Mouse (Mus musculus) midbrain, embryonic 15.5 days (tissue): ENCODE measurements at regions not wholly inside any gene's neighbourhood (a gene's known extent, or its start where the extent isn't known, plus 50 kb on each side); places are given as distances from the start of the nearest gene placed in this dataset.

Source experiments
- ATAC-seq: fragments of 200-750 bp; cut with Nextera tagmentation; replicated peaks from 2 replicates; pipeline ENCODE4 v1.8.0; 2017; ENCODE audit warnings: moderate TSS enrichment
- H3K27ac ChIP-seq: fragments of 300-500 bp; sonication (generic); 2 replicates; pipeline ENCODE4 v1.5.1; 2015; ENCODE audit warnings: mild to moderate bottlenecking, inconsistent platforms
- H3K27me3 ChIP-seq: fragments of 300-500 bp; sonication (generic); replicated peaks from 2 replicates; pipeline ENCODE4 v1.6.1; 2015; ENCODE audit warnings: inconsistent platforms
- H3K36me3 ChIP-seq: fragments of 300-500 bp; sonication (generic); replicated peaks from 2 replicates; pipeline ENCODE4 v1.6.1; 2015; ENCODE audit warnings: inconsistent platforms
- H3K4me1 ChIP-seq: fragments of 300-500 bp; sonication (generic); 2 replicates; pipeline ENCODE4 v1.6.1; 2015; ENCODE audit warnings: inconsistent platforms
- H3K4me2 ChIP-seq: fragments of 300-500 bp; sonication (generic); 2 replicates; pipeline ENCODE4 v1.6.1; 2015; ENCODE audit warnings: inconsistent platforms, mild to moderate bottlenecking, moderate library complexity
- H3K4me3 ChIP-seq: fragments of 300-500 bp; sonication (generic); 2 replicates; pipeline ENCODE4 v1.5.1; 2015; ENCODE audit warnings: mild to moderate bottlenecking, inconsistent platforms
- H3K9ac ChIP-seq: fragments of 300-500 bp; sonication (generic); 2 replicates; pipeline ENCODE4 v1.6.1; 2015; ENCODE audit warnings: mild to moderate bottlenecking, inconsistent platforms
- H3K9me3 ChIP-seq: fragments of 300-500 bp; sonication (generic); 2 replicates; pipeline ENCODE4 v1.6.1; 2016; ENCODE audit warnings: inconsistent platforms
- WGBS: fragments of 180-500 bp; shearing (Covaris S2); methylation state at CpG from one replicate; pipeline ENCODE4 v1.1.7; 2015; ENCODE audit warnings: mixed read lengths; 5-methylcytosine and 5-hydroxymethylcytosine counted together

DNA sequence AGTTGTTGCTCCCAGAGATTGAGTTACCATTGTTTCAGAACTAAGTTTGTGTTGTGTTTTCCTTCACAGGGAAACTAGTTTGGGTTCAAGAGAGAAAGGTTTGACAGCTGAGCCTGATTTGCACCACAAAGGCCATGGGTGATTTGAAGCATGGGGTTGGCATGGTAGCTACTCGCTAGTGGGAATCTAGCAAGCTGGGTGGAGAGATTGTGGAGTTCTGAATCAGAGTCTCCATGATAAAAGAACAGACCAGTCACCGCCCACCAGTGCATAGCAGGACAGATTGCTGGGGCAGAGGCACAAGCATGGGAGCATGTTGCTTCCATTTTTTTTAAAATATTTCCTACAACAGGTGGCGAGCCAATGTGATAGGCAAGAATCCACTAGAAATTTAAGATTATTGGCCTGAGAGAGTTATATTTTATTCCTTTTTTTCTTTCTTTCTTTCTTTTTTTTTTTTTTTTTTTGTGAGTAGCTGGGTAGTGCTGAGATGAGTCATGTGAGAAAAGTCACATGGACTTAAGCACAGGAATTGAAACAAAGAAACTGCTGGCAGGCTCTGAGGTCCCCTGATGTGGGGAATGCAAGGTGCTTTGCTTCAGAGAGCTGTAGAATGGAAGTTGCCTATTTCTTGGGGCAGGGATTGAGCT lies 367.4 kb upstream of the Marcks start:
- H3K4me2 ChIP-seq: no peak overlapping the region
- ATAC-seq: no peak
- H3K27ac ChIP-seq: no peak overlapping the region
- H3K4me3 ChIP-seq: no peak overlapping the region
- no peak overlapping the region for H3K9ac ChIP-seq
- no peaks in the 10 kb centered on the region for H3K27me3 ChIP-seq
- H3K4me1 ChIP-seq: peaks cover 5% of the 10 kb centered on the region; the same call in 1 of the 2 replicates
- no peaks in the 10 kb centered on the region for H3K36me3 ChIP-seq
- 63% methylated on average over 3 of the region's 3 CpGs for WGBS
- no peaks in the 10 kb centered on the region for H3K9me3 ChIP-seq

GRCm38 (mm10) chr10:37504468-37504867 lies 365.7 kb upstream of the Marcks start:
- Histone ChIP-seq H3K4me3 (no peak overlapping the region), H3K9me3 (no peaks in the 10 kb centered on the region), H3K9ac (no peak overlapping the region), H3K4me2 (no peak overlapping the region), H3K27me3 (no peaks in the 10 kb centered on the region), H3K4me1 (peaks cover 5% of the 10 kb centered on the region; the same call in 1 of the 2 replicates), H3K27ac (no peak overlapping the region), H3K36me3 (no peaks in the 10 kb centered on the region)
- WGBS: 50% methylated on average over 2 of the region's 2 CpGs
- ATAC-seq: no peak

- no peaks in the 10 kb centered on the region for H3K27me3 ChIP-seq
- H3K9ac ChIP-seq: no peak overlapping the region
- H3K36me3 ChIP-seq: no peaks in the 10 kb centered on the region
- H3K4me1 ChIP-seq: peaks cover 5% of the 10 kb centered on the region; the same call in 1 of the 2 replicates
- ATAC-seq: no peak
- no peak overlapping the region for H3K4me2 ChIP-seq
- H3K27ac ChIP-seq: no peak overlapping the region
- H3K4me3 ChIP-seq: no peak overlapping the region
- no peaks in the 10 kb centered on the region for H3K9me3 ChIP-seq
Measured at GRCm38 (mm10) chr10:37502505-37502904, 363.8 kb upstream of the Marcks start.

GRCm38 (mm10) chr10:37501043-37501442 lies 362.3 kb upstream of the Marcks start:
- Histone ChIP-seq H3K9me3 (no peaks in the 10 kb centered on the region), H3K4me2 (no peak overlapping the region), H3K4me1 (peaks cover 5% of the 10 kb centered on the region; the same call in 1 of the 2 replicates), H3K4me3 (no peak overlapping the region), H3K27me3 (no peaks in the 10 kb centered on the region), H3K36me3 (no peaks in the 10 kb centered on the region), H3K27ac (no peak overlapping the region), H3K9ac (no peak overlapping the region)
- ATAC-seq: no peak
- WGBS: 98% methylated on average over 2 of the region's 2 CpGs

GRCm38 (mm10) chr10:37495467-37495866 lies 356.7 kb upstream of the Marcks start:
- Histone ChIP-seq H3K27me3 (no peaks in the 10 kb centered on the region), H3K4me3 (no peak overlapping the region), H3K4me2 (no peak overlapping the region), H3K4me1 (no peaks in the 10 kb centered on the region), H3K9ac (no peak overlapping the region), H3K27ac (no peak overlapping the region), H3K9me3 (no peaks in the 10 kb centered on the region), H3K36me3 (no peaks in the 10 kb centered on the region)
- 90% methylated on average over 1 of the region's 1 CpGs for WGBS
- ATAC-seq: no peak

GRCm38 (mm10) chr10:37494552-37495166 lies 355.9 kb upstream of the Marcks start:
- H3K36me3 ChIP-seq: no peaks in the 10 kb centered on the region
- no peak for ATAC-seq
- 23% methylated on average over 3 of the region's 3 CpGs for WGBS
- H3K4me1 ChIP-seq: no peaks in the 10 kb centered on the region
- no peak overlapping the region for H3K9ac ChIP-seq
- H3K27ac ChIP-seq: no peak overlapping the region
- H3K4me3 ChIP-seq: no peak overlapping the region
- no peaks in the 10 kb centered on the region for H3K9me3 ChIP-seq
- no peaks in the 10 kb centered on the region for H3K27me3 ChIP-seq
- no peak overlapping the region for H3K4me2 ChIP-seq

DNA sequence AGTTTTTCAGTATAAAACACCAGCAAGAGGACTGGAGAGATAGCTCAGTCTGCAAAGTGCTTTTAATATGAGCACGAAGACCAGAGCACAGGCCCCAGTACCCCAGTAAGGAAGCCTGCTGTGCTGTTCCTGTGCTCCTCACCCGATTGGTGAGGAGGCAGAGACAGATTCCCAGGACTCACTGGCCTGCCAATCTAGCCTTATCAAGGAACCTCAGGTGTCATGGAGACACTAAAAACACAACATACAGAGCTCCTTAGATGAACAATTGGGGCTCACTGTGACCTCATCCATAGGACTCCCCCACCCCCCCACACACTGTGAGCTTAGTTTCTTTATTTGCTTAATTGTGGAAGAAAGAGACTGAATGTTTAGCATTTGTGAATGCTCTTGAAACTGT lies 355.4 kb upstream of the Marcks start:
- 46% methylated on average over 2 of the region's 2 CpGs for WGBS
- H3K4me1 ChIP-seq: no peaks in the 10 kb centered on the region
- H3K9ac ChIP-seq: no peak overlapping the region
- no peak overlapping the region for H3K4me2 ChIP-seq
- H3K4me3 ChIP-seq: no peak overlapping the region
- ATAC-seq: no peak
- H3K27me3 ChIP-seq: no peaks in the 10 kb centered on the region
- no peak overlapping the region for H3K27ac ChIP-seq
- no peaks in the 10 kb centered on the region for H3K9me3 ChIP-seq
- H3K36me3 ChIP-seq: no peaks in the 10 kb centered on the region

- H3K4me3 ChIP-seq: no peak overlapping the region
- H3K9me3 ChIP-seq: no peaks in the 10 kb centered on the region
- H3K9ac ChIP-seq: no peak overlapping the region
- 86% methylated on average over 6 of the region's 6 CpGs for WGBS
- H3K4me1 ChIP-seq: no peaks in the 10 kb centered on the region
- no peak for ATAC-seq
- no peak overlapping the region for H3K27ac ChIP-seq
- no peaks in the 10 kb centered on the region for H3K27me3 ChIP-seq
- H3K36me3 ChIP-seq: no peaks in the 10 kb centered on the region
- H3K4me2 ChIP-seq: no peak overlapping the region
Measured at GRCm38 (mm10) chr10:37484311-37485023, 345.7 kb upstream of the Marcks start.

- WGBS: 49% methylated on average over 4 of the region's 4 CpGs
- Histone ChIP-seq H3K27me3 (no peaks in the 10 kb centered on the region), H3K4me1 (no peaks in the 10 kb centered on the region), H3K4me3 (no peak overlapping the region), H3K36me3 (no peaks in the 10 kb centered on the region), H3K4me2 (no peak overlapping the region), H3K9me3 (no peaks in the 10 kb centered on the region), H3K9ac (no peak overlapping the region), H3K27ac (no peak overlapping the region)
- ATAC-seq: no peak
Measured at GRCm38 (mm10) chr10:37483521-37483920, 344.8 kb upstream of the Marcks start.

DNA sequence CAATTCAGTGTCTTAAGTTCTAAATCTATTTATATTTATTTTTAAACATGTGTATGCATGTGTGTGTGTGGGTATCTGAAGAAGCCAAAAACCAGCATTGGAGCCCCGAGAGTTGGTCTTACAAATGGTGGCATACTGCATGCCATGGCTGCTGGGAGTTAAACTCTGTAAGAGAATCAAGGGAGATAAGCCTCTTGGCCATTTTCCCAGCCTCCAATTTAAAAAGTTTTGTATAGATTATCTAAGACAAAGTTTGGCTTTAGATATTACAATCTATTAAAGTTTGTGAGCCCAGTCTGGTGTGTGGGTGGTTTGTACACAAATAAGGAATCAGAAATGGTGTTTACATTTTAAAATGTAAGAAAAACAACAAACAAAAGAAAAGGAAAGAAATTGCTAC lies 343.2 kb upstream of the Marcks start:
- Histone ChIP-seq H3K9ac (no peak overlapping the region), H3K27ac (no peak overlapping the region), H3K9me3 (no peaks in the 10 kb centered on the region), H3K4me2 (no peak overlapping the region), H3K36me3 (no peaks in the 10 kb centered on the region), H3K27me3 (no peaks in the 10 kb centered on the region), H3K4me1 (no peaks in the 10 kb centered on the region), H3K4me3 (no peak overlapping the region)
- WGBS: 82% methylated on average over 1 of the region's 1 CpGs
- no peak for ATAC-seq

GRCm38 (mm10) chr10:37480331-37480730 lies 341.6 kb upstream of the Marcks start:
- H3K27me3 ChIP-seq: no peaks in the 10 kb centered on the region
- no peak for ATAC-seq
- 84% methylated on average over 1 of the region's 1 CpGs for WGBS
- no peak overlapping the region for H3K4me3 ChIP-seq
- no peak overlapping the region for H3K4me2 ChIP-seq
- no peaks in the 10 kb centered on the region for H3K9me3 ChIP-seq
- no peak overlapping the region for H3K9ac ChIP-seq
- no peaks in the 10 kb centered on the region for H3K36me3 ChIP-seq
- no peaks in the 10 kb centered on the region for H3K4me1 ChIP-seq
- H3K27ac ChIP-seq: no peak overlapping the region

DNA sequence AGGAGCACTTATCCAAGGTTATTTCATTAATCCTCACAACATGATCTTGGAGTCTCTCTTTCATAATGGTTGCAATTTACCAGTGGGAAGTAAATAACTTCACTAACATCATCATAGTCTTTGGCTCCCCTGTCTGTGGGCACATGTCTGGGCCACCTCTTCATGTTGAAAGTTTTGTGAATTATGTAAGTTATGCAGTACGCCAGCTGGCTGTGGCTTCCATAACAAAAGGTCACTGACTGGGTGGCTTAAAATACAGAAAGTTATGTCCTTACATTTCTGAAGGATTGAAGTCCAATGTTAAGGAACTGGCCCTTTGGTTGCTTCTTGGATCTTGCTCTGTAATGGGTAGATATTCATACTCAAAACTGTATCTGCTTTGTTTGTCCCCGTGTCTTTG lies 339.4 kb upstream of the Marcks start:
- no peak for ATAC-seq
- Histone ChIP-seq H3K27me3 (no peaks in the 10 kb centered on the region), H3K27ac (no peak overlapping the region), H3K4me1 (no peaks in the 10 kb centered on the region), H3K4me2 (no peak overlapping the region), H3K9me3 (no peaks in the 10 kb centered on the region), H3K36me3 (no peaks in the 10 kb centered on the region), H3K4me3 (no peak overlapping the region), H3K9ac (no peak overlapping the region)
- WGBS: 91% methylated on average over 2 of the region's 2 CpGs

- H3K9ac ChIP-seq: no peak overlapping the region
- ATAC-seq: no peak
- no peak overlapping the region for H3K4me3 ChIP-seq
- H3K4me1 ChIP-seq: no peaks in the 10 kb centered on the region
- H3K27ac ChIP-seq: no peak overlapping the region
- no peaks in the 10 kb centered on the region for H3K36me3 ChIP-seq
- H3K4me2 ChIP-seq: no peak overlapping the region
- WGBS: 82% methylated on average over 5 of the region's 5 CpGs
- no peaks in the 10 kb centered on the region for H3K27me3 ChIP-seq
- H3K9me3 ChIP-seq: no peaks in the 10 kb centered on the region
Measured at GRCm38 (mm10) chr10:37473086-37473485, 334.4 kb upstream of the Marcks start.
